Mouse (Mus musculus) Muller cell, postnatal 12 days (primary cell): Measurements from ENCODE around the gene Magi1.

ENCODE experiments used
- DNase-seq: peaks from one replicate; pipeline ENCODE4 v3.0.0-alpha.2; 2015; ENCODE audit errors: inconsistent ontology term

The Magi1 gene

DNA sequence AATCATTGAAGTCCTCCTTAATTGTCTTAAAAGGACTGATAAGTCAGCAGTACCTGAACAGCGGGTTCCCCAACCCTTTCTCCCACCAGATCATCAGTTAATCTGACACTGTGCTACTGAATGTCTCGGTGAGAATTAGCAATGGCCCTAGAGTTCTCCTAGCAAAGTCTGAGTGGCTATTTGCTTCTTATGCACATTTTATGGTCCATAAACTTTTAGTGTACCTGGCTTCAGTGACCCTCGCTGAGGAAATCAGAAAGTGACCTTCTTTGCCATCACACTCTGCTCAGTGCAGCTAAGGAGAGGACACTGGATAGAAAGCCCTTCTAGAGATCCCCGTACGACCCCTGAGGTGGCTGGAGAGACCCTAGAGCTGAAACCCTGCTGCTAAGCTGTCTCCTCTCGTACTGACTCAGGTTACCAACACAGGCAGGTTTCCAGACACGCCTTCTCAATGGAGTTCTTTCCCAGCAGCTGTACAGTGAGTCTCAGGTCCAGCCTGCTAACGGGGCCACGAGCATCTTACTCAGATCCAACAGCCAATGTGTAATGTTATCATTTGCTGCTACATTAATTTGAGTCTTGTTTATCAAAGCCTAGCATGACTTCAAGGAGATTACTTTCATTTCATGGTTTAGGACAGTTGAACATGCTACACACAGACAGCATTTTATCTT lies 461.4 kb downstream of the Magi1 start:
- DNase-seq: no peak

GRCm38 (mm10) chr6:93821512-93821911 lies 462.2 kb downstream of the Magi1 start:
- peak; percentile 67 for DNase-seq

DNA sequence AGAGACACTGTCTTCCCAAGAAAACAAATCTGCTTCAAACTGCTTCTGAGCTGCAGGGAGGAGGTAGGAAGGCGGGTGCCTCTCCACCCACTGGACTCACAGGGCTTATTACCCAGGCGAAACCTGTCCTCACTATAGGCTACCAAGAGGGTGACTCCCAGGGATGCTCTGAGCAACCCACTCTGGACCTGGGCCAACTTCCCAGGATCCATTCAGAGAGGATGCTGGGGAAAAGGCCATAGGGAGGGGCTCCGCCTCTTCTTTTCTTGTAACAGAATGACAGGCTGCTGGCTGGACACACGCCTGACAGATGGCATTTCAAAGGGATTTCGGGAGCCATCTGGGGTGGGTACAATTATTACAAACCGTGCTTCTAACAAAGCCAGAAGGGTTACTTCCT lies 463.8 kb downstream of the Magi1 start:
- peak; percentile 94 for DNase-seq

DNA sequence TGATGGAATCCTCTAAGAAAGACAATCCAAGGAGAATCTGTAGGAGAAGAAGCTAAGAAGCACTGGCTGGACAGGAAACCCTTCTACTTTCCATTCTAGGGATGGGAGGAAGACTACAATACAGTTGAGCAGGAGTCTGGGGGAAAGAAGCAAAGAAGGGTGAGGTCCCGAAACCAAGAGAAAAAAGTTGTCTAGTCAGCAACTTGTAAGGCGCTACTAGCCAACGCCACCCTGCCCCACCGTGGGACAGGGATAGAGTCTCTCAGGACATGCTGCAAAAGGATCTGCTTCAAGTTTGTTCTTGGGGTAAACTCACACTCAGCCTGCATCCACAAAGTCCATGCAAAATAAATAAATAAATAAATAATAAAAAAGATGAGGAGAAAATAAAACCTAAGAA lies 464.4 kb downstream of the Magi1 start:
- no peak for DNase-seq

DNA sequence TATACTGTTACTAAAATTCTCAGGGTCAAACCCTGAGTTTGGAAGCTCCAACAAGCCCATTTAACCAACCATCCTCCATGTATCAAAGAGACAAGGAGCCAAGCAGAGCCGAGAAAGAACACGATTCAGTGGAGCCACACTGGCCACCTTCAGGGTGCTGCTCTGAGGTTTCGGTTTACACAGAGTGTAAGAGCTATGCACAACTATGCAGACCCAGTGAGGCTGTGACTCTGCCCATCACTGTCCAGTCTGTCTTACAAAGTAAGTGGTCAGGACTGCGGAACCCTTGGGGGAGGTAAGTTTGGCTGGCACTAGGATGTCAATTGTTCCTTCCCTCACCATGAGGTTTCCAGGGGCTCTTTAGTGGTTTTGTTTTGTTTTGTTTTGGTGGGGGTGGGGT lies 465.2 kb downstream of the Magi1 start:
- no peak for DNase-seq

DNA sequence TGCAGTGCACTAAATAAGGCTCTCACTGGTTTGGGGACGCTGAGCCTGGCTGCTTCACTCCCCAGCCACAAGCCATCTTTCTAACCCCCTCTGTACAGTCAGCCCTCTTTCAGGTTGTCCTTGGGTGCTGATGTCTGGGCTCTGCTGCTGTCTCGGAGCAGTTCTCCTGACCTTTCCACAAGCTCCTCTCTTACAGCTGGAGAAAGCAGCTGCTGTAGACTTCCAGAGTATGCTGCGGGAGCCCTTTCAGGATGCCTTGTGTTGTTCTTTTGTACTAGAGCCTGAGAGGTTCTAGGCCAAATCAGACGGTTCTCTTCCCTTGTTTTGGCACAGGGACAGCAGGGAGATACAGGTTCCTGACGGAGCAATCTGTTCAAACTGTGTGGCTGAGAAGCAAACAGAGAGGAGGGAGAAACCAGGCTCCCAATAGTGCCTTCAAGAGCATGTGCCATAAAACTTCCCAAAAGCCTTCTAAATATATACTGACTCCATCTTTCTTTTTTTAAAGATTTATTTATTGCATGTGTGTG lies 478.2 kb downstream of the Magi1 start:
- no peak for DNase-seq

DNA sequence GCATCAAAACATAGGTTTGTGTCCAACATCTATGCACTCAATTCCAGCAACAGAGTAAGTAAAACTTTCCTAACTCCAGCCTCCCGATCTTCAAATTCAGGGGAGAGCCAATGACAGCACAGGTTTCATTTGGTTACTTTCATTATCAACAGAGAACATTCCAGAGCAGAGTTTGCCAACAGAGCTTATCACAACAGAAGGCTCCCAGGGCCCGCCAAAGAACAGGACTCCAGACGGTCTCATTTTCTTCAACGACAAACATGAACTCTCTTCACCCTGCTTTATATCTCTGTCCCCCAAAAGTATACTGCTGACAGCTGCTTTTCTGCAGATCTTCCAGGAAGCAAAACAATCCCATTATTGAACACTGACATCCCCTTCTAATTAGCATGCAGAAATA lies 481.3 kb downstream of the Magi1 start:
- DNase-seq: peak; percentile 48

DNA sequence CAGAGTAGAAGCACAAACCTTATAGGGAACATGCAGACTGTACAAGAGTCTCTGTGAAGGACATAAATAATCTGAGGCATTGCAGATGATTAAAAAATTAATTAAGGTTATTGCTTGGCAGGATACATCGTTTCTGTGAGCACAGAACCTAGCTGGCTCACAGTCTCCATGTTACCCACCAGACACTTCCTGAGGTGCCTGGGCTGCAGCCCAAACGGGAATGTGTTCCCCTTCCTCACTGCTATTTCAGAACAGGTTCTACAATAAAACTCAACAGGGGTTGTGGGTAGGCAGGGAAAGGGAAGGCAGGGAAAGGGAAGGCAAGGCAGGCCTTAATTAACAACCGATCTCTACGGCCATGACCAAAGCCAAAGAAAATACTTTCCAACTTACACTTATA lies 483.3 kb downstream of the Magi1 start:
- DNase-seq: no peak

DNA sequence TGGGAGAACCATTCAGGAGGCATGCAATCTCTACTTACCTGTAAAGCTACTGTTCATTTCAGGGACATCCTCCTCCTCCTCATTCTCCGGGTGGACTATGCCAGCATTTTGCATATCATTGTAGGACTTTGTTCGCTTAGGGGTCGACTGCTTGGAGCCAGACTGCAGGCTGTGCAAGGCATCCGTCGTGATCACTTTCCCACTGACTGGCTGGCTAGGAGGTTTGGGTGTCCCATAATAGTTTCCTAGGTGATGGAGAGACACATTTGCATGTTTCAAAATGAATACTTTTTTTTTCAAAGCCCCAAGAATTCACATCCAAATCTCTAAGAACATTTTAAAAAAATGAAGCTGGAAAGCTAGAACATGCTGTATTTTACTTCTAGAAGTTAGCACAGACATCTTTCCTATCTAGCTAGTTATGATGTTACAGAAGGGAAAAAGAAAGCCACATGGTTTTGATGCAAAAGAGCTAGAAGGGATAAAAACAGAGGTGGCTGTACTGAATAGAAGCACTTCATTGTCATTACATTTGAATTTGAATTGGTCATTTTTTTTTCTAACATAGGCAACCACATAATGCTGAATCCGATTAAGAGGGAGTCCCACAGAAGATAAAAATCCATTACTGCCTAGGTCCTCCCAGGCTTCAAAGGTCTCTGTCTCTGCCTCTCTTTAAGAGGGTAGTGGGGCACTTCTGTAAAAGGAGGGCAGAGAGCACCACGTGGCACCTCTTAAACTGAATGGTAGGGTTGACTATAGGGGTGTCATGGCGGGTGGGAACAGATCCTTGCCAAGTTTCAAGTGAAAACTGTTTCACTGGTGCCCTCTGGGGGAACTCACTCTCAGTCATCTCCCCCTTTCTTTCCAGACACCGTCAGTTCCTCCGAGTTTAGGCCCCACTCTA lies 491.2 kb downstream of the Magi1 start:
- no peak for DNase-seq

DNA sequence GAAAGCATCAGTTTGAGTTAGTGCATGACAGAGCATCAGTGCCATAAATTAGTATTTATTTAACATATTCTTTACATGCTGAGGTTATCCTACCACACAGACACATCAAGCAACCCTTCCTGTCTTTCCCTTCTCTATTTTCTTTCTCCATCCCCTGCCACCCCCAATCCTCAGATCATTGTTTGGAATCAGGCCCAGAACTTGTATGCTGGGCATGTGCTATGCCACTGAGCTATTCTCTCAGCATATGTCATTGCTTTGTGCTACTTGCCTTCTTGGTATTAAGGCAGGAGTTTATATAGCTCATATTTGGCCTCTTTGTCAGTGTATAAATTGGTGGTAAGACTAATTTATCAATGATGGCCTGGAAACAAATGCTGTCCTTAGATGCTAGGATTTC lies 494.0 kb downstream of the Magi1 start:
- DNase-seq: no peak

DNA sequence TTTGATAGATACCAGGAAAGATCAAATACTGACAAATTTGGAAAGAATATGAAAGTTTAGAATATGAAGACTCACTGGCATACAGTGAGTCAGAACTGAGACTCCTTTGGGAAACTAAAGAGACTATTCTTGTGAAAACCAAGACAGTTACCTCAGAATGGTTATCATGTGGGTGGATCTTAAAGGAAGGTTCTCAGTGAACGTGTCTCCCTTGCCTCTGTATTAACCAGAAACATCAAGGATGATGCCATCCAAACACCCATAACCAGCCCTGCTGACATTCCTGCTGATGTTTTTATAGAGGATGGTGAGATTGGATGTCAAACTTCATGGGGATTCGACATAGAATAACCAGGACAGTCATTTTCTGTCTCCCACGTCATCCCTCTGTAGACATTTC lies 496.7 kb downstream of the Magi1 start:
- no peak for DNase-seq

- DNase-seq: peak; percentile 92
Measured at GRCm38 (mm10) chr6:93786220-93786619, 497.5 kb downstream of the Magi1 start.

GRCm38 (mm10) chr6:93771081-93771480 lies 512.6 kb downstream of the Magi1 start:
- DNase-seq: peak; percentile 83

DNA sequence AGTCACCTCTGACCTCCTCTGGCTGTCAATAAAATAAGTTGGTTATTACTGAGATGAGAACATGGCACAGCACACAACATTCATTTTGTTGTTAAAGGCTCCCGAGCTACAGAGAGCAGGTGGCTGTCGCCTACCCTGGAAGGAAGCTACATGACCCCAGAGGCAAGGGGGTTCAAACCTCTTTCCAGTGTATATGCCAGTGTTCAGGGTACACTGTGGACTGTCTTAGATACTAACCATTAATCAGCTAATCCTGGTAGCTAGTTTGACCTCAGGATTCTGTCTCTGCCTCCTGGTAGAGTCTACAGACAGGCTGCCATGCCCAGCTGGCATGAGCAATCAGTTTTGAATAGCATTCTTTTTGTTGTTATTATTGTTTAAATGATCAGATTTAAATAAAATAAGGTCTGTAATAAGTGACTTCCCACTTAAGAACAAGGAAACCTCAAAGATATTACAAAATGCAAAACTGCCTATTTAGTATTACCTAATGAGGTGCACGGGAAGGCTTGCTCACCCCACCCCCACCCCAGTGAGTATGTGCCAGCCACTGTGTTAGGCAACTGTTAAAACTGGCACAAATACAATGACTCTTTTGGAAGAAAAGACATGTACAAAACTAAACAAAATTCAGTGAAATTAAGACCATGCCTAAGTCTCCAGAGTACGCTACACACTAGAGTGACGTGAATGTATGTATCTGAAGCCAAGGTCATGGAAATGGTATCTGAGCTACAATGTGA lies 513.3 kb downstream of the Magi1 start:
- DNase-seq: peak; percentile 36

GRCm38 (mm10) chr6:93758114-93758513 lies 525.6 kb downstream of the Magi1 start:
- no peak for DNase-seq

DNA sequence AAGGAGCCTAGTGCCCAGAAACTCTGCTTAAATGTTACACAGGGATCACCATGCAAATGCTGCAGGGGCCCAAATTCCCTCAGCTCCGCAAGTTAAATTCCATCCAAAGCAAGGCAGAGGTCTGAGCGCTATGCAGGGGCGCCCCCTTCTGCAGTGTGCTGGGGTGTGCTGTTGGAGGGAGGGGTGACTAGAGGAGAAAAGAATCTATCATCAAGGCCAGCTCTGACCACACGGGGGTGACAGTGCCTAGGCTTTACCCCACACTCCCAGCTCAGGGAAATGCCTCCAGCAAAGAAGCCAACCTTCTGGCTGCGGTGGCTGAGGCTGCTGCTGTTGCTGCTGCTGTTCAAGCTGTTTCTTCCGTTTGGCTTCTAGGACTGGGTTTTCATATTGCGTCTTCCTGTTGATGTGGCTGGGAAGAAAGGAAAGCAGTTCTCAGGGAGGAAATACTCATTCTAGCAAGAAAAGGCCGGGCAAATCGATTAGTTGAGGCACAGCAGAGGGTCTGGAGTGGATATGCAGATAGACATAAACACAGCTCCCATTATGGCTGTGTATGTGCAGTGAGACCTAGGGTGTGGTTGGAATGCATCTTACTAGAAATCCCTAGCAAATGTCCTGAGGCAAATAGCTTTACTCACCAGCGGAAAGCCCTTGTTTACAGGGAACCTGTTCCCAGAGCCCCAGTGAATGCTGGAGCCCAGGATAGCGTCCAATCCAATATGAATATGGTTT lies 526.2 kb downstream of the Magi1 start:
- DNase-seq: peak; percentile 84

GRCm38 (mm10) chr6:93743145-93743544 lies 540.6 kb downstream of the Magi1 start:
- DNase-seq: no peak

DNA sequence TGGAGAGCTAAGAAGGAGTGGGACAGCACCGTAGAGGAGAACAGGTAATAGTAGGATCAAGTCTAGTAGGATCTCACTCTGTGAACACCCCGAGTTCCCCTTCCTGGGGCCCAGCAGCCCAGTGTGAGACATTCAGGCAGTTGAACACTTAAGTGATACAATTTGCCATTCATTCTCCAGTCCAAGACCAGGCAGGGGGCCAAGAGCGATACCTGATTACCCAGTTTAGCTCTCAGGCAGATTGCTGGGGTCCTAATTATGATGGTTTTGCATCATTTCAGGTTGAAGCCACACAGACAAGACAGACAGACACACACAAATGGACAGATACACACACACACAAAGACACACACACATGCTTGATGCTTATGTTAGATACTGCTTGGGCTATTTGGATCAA lies 543.9 kb downstream of the Magi1 start:
- DNase-seq: no peak

GRCm38 (mm10) chr6:93737083-93737482 lies 546.6 kb downstream of the Magi1 start:
- DNase-seq: no peak

- DNase-seq: no peak
Measured at GRCm38 (mm10) chr6:93736071-93736470, 547.6 kb downstream of the Magi1 start.

DNA sequence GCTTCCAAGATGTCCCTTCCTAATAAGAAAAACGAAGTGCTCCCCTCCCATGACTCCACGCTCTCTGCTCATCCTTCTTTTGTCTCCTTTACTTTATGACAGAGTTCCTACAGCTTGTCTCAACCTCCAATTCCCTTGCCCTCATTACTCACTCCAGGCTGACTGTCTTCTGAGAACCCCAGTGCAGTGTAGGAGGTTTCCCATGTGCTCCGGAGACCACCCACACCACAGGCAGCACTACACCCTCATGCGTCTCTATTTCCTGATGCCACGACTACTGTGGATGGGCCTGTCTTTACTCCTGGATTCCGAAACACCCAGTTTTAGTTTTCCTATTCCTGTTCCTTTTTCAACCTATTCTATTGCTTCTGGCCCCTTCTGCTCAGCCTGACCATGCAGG lies 549.9 kb downstream of the Magi1 start:
- DNase-seq: no peak

DNA sequence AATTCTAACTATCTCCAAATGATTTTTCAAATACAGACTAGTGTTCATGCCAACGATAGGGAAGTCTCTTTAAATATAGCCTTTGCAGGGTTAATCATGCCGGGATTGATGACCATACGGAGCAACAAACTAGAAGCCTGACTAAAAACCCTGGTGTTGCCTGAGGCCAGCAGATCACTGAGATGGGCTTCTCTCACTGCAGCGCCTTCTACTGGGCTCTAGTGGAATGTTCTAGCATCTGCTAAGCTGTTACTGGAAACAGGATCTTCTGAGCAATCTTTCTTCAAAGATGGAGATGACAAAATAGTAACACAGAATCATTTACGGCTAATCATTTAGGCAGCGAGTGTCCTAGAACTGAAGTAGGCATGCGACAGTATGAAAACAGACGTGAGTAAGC lies 554.0 kb downstream of the Magi1 start:
- no peak for DNase-seq
